In the genomic region with DNA sequence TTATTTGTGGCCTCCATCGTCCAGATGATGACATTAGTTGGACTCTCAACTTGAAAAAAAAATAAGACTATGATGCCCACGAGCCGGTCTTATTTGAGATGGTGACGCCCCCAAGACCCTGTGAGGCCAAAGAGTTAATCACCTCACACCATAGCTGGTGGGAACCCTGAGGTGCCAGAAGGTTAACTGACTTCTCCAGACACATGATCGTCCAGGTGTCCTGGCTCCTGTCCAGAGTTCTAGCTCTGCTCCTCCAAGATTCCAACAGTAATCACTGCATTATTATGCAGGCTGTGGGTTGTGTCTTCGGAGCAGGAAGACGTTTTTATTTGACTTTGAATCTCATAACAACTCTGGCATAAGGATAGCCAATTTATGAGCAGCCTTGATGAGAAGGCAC, we compare ENCODE assay signal across 17 mouse cellular contexts.
DNase-seq lines count a peak whose midpoint lies in the region; ATAC-seq lines count a peak whose summit lies in the region.
"Had no signal": no experiment of that assay in that cellular context is flagged by ENCODE, and none has a peak within 500 bp of the region (broad histone marks: within the 10 kb centered on the region; RNA-seq: fewer than 3 reads in every experiment).

No protein-coding gene starts in this region.

- no peaks in the 10 kb centered on the region for H3K9me3 ChIP-seq in liver, embryonic 11.5 days (ENCODE audit: control insufficient read depth, low read length)
- H3K9me3 ChIP-seq: forebrain, embryonic 15.5 days; heart, embryonic 12.5 days had no signal

- no peaks in the 10 kb centered on the region for H3K4me1 ChIP-seq in liver, embryonic 11.5 days (replicated peaks; ENCODE audit: control insufficient read depth, insufficient read depth, low read length)
- H3K4me1 ChIP-seq: forebrain, embryonic 15.5 days; heart, embryonic 12.5 days; hindbrain, embryonic 10.5 days had no signal

- ATAC-seq in liver, embryonic 11.5 days (replicated peaks; ENCODE audit: low FRiP score): no peak
- ATAC-seq: forebrain, embryonic 15.5 days had no signal

- no peaks in the 10 kb centered on the region for H3K36me3 ChIP-seq in liver, embryonic 11.5 days (ENCODE audit: control insufficient read depth, insufficient read depth, low read length)
- H3K36me3 ChIP-seq: forebrain, embryonic 15.5 days; heart, embryonic 12.5 days; hindbrain, embryonic 10.5 days had no signal

- WGBS in liver, embryonic 11.5 days: 83% methylated on average over 7 of the region's 7 CpGs

- peak; percentile 8 for DNase-seq in gastrocnemius, adult 18-20 months (ENCODE audit: low spot score)
- no peak for DNase-seq in gastrocnemius, adult 8-10 months (ENCODE audit: low spot score in 2 of 2)
- peak; percentile 2 for DNase-seq in ovary, postnatal 10 days (ENCODE audit: low spot score)
- no peak for DNase-seq in ovary, postnatal 14 days (ENCODE audit: low spot score)
- DNase-seq in gastrocnemius, postnatal 14 days: peak; percentile 15
- DNase-seq in skeletal muscle tissue, adult 2 months (ENCODE audit: low read depth, low spot score): peak; percentile 19
- DNase-seq in liver, embryonic 11.5 days (ENCODE audit: low spot score): no peak
- DNase-seq in frontal cortex, postnatal 14 days (ENCODE audit: low spot score in 2 of 2): no peak
- DNase-seq: adrenal gland, adult 8-10 months; cerebellum, adult 11 months; cerebellum, adult 9-10 months; cerebellum, postnatal 36 days; kidney, adult 11 months had no signal

- no peak overlapping the region for H3K27ac ChIP-seq in liver, embryonic 11.5 days (ENCODE audit: low read depth, low read length)
- H3K27ac ChIP-seq: forebrain, embryonic 15.5 days; hindbrain, embryonic 10.5 days; hindbrain, embryonic 14.5 days had no signal

- no peaks in the 10 kb centered on the region for H3K27me3 ChIP-seq in liver, embryonic 11.5 days (replicated peaks; ENCODE audit: control insufficient read depth, insufficient read depth, low read length)
- H3K27me3 ChIP-seq: forebrain, embryonic 15.5 days; heart, embryonic 12.5 days had no signal

- intact Hi-C loops in gastrocnemius, postnatal 14 days (cut with DNase I; ENCODE audit: low total_unique reads): no loop called here

- H3K4me3 ChIP-seq in liver, embryonic 11.5 days (ENCODE audit: low read depth, low read length): no peak overlapping the region
- H3K4me3 ChIP-seq: forebrain, embryonic 15.5 days; heart, embryonic 12.5 days; hindbrain, embryonic 10.5 days had no signal

- no peak overlapping the region for H3K4me2 ChIP-seq in liver, embryonic 11.5 days
- H3K4me2 ChIP-seq: forebrain, embryonic 15.5 days; heart, embryonic 12.5 days; hindbrain, embryonic 14.5 days had no signal

- no peak overlapping the region for H3K9ac ChIP-seq in liver, embryonic 11.5 days (ENCODE audit: low read depth, low read length)
- H3K9ac ChIP-seq: forebrain, embryonic 15.5 days; heart, embryonic 12.5 days; hindbrain, embryonic 14.5 days had no signal

Comparison
In these comparisons a context has a peak if more than half of its experiments do, and no peak if none do; other contexts are left out.
1. DNase-seq: peak in gastrocnemius, adult 18-20 months (single experiment), ovary, postnatal 10 days (single experiment), gastrocnemius, postnatal 14 days (single experiment) and skeletal muscle tissue, adult 2 months (single experiment); none in gastrocnemius, adult 8-10 months (0 of 2), ovary, postnatal 14 days (single experiment), liver, embryonic 11.5 days (single experiment) and frontal cortex, postnatal 14 days (0 of 2).